Mouse (Mus musculus): ENCODE results near the gene Inpp5f. TPM values are rescaled to one million over a fixed set of nuclear protein-coding genes. Genes with fewer than 3 reads are reported as not detected.
"Not testable (repeated sequence)": the region's sequence is repeated elsewhere in the genome, so short reads cannot be mapped to it uniquely, and the experiment has no call there.

Gene Inpp5f
- total RNA-seq (2021) = 100 to 1,000 TPM; 107 to 113 TPM
- long read RNA-seq, full-length matches to known transcripts = 57 of 109 reads
- long read RNA-seq, partial matches to known transcripts = 7 of 109 reads
- long read RNA-seq, other reads (novel, unspliced or antisense) = 45 of 109 reads

GRCm38 (mm10) chr7:128610897-128611798 lies at the start of gene Inpp5f:
Gene Inpp5f, plus strand, starts transcription at chr7:128611328.
- peak; percentile 97 for DNase-seq (ENCODE audit: low spot score in 2 of 2)

DNA sequence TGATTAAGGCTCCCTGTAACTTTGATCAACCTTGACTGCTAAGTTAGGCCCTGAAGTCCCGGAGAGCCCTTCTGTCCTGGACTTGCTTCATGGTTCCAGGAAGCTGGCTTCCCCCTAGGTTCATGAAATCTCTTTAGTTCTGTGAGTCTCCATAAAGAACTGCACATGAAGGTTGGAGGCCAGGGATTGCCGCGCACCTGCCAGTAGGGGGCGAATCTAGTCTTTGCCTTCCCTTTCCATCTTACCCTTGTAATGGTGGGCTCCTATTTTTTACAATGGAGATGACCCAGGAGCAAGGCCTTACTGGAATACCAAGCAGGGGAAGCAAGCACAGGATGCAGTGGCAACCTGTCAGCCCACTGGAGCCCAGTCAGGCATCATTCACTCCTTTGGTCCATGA lies 47.8 kb upstream of the Inpp5f start:
- no peak for DNase-seq (ENCODE audit: low spot score in 2 of 2)

DNA sequence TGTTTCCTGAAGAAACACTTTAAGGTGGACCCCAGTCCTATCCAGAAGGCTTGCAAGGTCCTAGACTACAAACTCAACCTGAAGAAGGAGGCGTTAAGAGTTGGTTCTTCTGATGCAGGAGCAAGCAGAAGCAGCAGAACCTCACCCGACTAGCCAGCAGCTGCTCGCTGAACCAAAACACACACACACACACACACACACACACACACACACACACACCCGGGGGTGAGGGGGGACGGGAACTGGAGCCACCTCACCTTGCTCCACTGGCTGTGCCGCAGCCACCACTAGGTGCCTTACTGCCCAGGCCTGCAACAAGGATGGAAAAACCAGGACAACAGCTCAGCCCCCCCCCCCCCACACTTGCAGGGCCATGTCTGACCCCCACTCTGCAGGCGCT lies 44.8 kb upstream of the Inpp5f start:
- DNase-seq (ENCODE audit: low spot score in 2 of 2) = no peak

DNA sequence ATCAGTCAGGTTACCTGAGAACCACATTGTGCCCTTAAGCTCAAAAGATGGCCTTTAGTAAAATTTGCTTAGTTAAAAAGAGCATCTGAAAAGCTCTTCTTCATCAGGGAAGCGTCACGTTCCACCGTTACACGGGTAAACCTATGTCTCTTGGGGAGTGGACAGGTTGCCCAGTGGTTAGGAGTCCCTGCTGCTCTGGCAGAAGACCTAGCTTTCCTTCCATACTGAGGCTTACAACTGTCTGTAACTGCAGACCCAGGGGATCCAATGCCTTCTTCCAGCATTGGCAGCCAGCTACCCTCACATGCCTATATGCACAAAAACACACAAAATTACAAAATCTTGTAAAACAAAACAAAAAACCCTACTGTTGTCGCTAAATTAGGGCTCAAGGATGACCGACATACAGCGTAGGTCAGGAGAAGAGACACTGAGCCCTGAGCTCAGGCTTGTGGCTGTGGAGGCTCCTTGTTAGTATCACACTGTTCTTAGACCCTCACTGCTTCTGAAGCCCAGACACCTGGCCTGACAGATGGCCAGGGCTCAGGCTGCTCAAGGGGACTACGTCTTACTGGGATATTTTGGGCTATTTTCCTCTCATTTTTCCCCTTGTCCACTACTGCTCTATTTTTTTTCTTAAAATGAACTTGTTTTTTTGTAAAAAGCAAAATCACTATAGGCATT lies 43.4 kb upstream of the Inpp5f start:
- no peak for DNase-seq (ENCODE audit: low spot score in 2 of 2)

GRCm38 (mm10) chr7:128569429-128569828 lies 41.7 kb upstream of the Inpp5f start:
- not testable (repeated sequence) for DNase-seq (ENCODE audit: low spot score in 2 of 2)

DNA sequence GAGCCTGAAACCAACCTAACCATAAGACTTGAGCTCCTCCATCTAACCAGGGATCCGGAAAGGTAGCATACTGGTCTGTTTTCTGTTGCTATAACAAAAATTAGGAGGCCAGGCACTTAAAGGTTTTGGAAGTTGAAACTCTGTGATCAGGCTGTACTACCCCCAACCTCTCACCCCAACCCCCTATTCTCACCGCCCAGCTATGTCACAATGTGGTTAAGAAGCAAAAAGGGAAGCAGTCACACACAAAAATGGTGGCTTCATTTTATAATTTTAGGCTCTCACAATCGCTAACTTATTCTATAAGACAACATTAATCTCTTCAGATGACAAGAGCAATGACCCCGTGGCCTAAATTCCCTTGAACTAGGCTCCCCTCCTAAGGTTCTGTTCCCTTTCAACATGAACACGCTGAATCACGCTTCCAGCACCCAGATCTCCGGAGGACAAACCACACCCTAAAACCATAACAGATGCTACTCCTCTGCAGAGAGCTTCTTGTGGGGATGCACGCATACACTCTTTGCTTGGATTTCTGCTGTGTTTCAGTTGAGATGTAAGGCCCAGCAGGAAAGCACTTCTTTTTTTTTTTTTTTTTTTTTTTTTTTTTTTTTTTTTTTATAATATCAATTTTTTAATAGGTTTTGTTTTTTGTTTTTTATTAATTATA lies 41.0 kb upstream of the Inpp5f start:
- DNase-seq (ENCODE audit: low spot score in 2 of 2) = no peak

GRCm38 (mm10) chr7:128570657-128571056 lies 40.5 kb upstream of the Inpp5f start:
- not testable (repeated sequence) for DNase-seq (ENCODE audit: low spot score in 2 of 2)

GRCm38 (mm10) chr7:128572030-128572429 lies 39.1 kb upstream of the Inpp5f start:
- no peak for DNase-seq (ENCODE audit: low spot score in 2 of 2)

GRCm38 (mm10) chr7:128575211-128575610 lies 35.9 kb upstream of the Inpp5f start:
- no peak for DNase-seq (ENCODE audit: low spot score in 2 of 2)

DNA sequence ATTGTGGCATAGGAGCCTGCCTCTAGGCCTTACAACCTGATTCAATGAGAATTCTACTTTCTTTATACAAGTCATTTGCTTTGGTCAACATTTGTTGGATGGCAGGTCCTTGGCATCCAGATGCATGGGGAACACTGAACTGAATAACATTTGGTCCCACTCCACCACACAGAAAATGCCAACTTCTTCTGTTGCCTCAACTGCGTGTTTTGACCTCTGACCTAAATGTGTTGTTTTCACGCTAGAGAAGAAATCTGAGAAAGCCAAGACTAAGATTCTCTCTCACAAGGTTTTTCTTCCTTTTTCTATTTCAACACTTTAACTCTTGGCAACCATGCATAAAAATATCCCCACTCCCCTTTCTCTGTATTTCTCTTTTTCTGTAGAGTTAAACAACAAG lies 35.3 kb upstream of the Inpp5f start:
- DNase-seq (ENCODE audit: low spot score in 2 of 2) = no peak

GRCm38 (mm10) chr7:128577607-128578006 lies 33.5 kb upstream of the Inpp5f start:
- DNase-seq (ENCODE audit: low spot score in 2 of 2) = no peak

DNA sequence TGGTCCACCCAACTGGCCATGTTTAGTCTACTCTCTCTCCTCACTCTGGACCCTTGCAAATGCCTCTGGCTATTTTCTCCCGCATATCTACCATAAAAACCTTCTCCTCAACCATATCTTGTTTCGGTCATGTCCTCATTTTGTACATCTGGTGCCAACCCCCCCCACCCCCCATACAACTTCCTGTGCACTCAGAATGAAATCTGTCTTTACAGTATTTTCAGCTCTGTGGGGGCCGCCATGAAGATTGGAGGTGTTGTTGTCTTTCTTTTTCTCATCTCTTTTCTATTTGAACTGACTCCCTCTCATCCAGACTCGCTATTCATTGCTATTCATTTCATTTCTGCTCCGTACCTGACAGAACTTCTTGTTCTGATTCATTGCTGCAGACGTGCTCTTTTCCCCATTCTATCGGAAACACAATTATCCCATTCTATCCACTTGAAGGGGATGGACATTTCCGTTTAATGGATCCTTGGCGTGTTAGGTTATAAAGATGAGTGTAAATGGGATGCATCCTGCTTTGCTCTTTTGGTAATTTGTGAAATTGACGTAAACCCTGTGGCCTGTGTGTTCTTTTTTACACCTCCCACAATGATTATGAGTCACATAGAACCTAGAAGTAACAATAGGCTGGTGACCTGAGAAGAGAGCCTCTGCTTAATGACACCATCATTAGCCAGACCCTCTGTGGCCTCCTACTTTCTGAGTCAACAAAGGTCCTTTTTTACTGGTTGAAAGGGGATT lies 32.8 kb upstream of the Inpp5f start:
- DNase-seq (ENCODE audit: low spot score in 2 of 2) = no peak

DNA sequence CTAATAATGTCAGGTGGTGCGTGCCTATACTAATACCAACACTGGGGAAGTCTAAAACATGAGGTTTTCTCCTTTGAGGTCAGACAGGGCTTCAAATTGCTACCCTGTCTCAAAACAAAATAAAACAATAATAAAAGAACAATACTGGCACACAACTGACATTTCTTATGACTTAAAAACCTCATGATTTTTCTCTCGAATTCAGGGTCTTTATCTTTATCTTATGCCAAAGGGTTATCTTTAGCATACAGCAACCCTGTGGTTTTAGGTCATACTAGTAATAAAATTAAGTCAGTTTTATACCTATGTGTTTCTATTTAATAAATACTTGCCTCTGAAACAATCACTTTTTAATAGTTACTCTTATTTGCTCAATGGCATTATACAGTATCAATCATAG lies 31.7 kb upstream of the Inpp5f start:
- no peak for DNase-seq (ENCODE audit: low spot score in 2 of 2)

DNA sequence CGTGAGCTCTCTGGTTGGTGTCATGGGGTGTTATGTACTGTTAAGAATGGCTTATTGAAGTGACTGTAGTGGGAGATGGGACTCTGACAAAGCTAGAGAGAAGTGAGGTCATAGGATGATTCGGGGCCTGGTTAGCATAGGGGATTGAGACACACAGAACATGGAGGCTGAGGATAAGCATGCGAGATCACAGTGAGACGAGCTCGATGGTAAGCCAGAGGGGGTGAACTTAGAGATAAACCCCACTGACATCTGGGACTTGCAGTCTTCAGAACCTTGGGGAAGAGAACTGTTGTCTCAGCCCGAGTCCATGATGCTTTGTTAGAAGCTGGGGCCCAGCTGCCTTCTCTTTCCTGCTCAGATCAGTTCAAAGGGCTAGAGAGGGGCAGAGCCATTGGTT lies 30.8 kb upstream of the Inpp5f start:
- DNase-seq (ENCODE audit: low spot score in 2 of 2) = no peak

- DNase-seq (ENCODE audit: low spot score in 2 of 2) = no peak
Measured at GRCm38 (mm10) chr7:128581864-128582484, 29.2 kb upstream of the Inpp5f start.

GRCm38 (mm10) chr7:128583213-128583948 lies 27.7 kb upstream of the Inpp5f start:
- DNase-seq (ENCODE audit: low spot score in 2 of 2) = peak; percentile 72 to 88

DNA sequence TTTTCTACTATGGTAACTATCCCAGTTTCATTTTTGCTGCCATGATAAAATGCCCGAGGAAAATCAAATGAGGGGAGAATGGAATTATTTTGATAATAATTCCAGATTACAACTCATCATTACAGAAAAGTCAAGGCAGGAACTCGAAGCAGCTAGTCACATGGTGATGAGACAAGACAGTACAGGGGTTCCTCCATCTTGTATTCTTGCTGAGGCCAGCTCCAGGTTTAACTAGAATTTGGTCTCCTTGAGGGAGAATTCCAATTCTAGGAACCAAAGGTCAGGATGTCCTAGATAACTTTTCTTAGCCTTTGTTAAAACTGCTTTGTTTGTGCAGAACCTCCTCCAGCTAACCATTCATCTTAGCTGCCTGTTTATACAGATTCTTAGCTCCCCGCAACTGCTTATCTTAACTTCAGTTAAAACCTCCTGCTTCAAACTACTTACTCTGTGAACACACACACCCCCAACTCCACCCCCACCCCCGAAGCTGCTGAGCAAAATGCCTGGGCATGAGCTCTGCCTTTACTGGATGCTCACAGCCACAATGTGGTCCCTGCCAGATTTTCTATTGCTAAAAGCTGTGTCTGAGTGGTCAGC lies 23.7 kb upstream of the Inpp5f start:
- no peak for DNase-seq (ENCODE audit: low spot score in 2 of 2)

- no peak for DNase-seq (ENCODE audit: low spot score in 2 of 2)
Measured at GRCm38 (mm10) chr7:128591345-128592084, 19.6 kb upstream of the Inpp5f start.

Data from layer of hippocampus, adult 18-20 months (tissue).